Mouse (Mus musculus) lung, postnatal 0 days (tissue): ENCODE measurements around the gene Lrrfip1. TPM values are rescaled to one million over a fixed set of nuclear protein-coding genes. Genes with fewer than 3 reads are reported as not detected.

Experiments
- ATAC-seq: fragments of 200-750 bp; cut with Nextera tagmentation; 2 replicates; pipeline ENCODE4 v1.8.0; 2017; ENCODE audit warnings: moderate library complexity
- DNase-seq: peaks from one replicate; pipeline ENCODE4 v3.0.0-alpha.2; 2016; ENCODE audit warnings: low spot score
- H3K27ac ChIP-seq: fragments of 300-500 bp; sonication (generic); 2 replicates; pipeline ENCODE4 v1.5.1; 2014; ENCODE audit warnings: antibody characterized with exemption, mild to moderate bottlenecking, low read length, mixed read lengths
- H3K27me3 ChIP-seq: fragments of 300-500 bp; sonication (generic); replicated peaks from 2 replicates; pipeline ENCODE4 v1.6.1; 2014; ENCODE audit warnings: low read length, mixed read lengths; ENCODE audit not compliant: insufficient read depth
- H3K36me3 ChIP-seq: fragments of 300-500 bp; sonication (generic); 2 replicates; pipeline ENCODE4 v1.6.1; 2014; ENCODE audit warnings: low read length, mixed read lengths; ENCODE audit not compliant: insufficient read depth
- H3K4me1 ChIP-seq: fragments of 300-500 bp; sonication (generic); 2 replicates; pipeline ENCODE4 v1.6.1; 2014; ENCODE audit warnings: antibody characterized with exemption, low read depth, low read length, mixed read lengths; ENCODE audit not compliant: insufficient read depth
- H3K4me2 ChIP-seq: fragments of 300-500 bp; sonication (generic); replicated peaks from 2 replicates; pipeline ENCODE4 v1.6.1; 2014; ENCODE audit warnings: low read depth, mild to moderate bottlenecking, low read length, moderate library complexity, mixed read lengths
- H3K4me3 ChIP-seq: fragments of 300-500 bp; sonication (generic); 2 replicates; pipeline ENCODE4 v1.5.1; 2014; ENCODE audit warnings: low read depth, low read length
- H3K9ac ChIP-seq: fragments of 300-500 bp; sonication (generic); replicated peaks from 2 replicates; pipeline ENCODE4 v1.6.1; 2014; ENCODE audit warnings: low read depth, mild to moderate bottlenecking
- H3K9me3 ChIP-seq: fragments of 300-500 bp; sonication (generic); 2 replicates; pipeline ENCODE4 v1.6.1; 2016; ENCODE audit warnings: low read length, mixed read lengths
- CTCF ChIP-seq: IDR thresholded peaks from 2 replicates; pipeline ENCODE4 v1.5.1; 2016; ENCODE audit warnings: antibody characterized with exemption, mild to moderate bottlenecking
- EP300 ChIP-seq: IDR thresholded peaks from 2 replicates; pipeline ENCODE4 v1.6.1; 2016; ENCODE audit warnings: antibody characterized with exemption, mild to moderate bottlenecking, control low read depth
- WGBS: fragments of 180-500 bp; shearing (Covaris S2); extraction: QIAGEN DNeasy Blood & Tissue Kit; methylation state at CpG from one replicate; pipeline ENCODE4 v1.1.7; 2014; 5-methylcytosine and 5-hydroxymethylcytosine counted together
- polyA plus RNA-seq: library from polyadenylated mRNA; unstranded; fragments of >200 nt; fragmentation: Nextera tagmentation; extraction: Ambion mirVana; gene quantifications from 2 replicates; pipeline ENCODE4 v1.2.1, GENCODE M21; 2015

Gene Lrrfip1
- polyA plus RNA-seq, 1 experiment from 2014 or later: 83.1 TPM

DNA sequence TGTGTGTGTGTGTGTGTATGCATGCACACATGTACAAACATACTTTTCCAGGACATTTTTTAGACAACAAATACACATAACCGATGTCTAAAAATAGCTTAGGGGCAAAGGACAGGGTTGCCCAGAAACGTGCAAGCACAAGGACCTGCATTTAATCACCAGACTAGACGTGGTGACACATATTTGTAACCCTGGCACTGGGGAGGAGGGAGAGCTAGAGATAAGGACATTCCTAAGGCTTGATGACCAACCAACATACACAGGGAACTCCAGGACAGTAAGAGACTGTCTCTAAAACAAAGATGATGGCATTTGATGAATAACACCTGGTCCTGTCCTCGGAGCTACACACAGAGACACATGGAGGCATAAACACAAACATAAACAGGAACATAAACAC lies 110.8 kb downstream of the Lrrfip1 start:
- peak; percentile 58 for ATAC-seq
- Histone ChIP-seq H3K27me3 (no peaks in the 10 kb centered on the region), H3K9me3 (no peaks in the 10 kb centered on the region), H3K4me3 (no peak overlapping the region), H3K4me2 (no peak overlapping the region), H3K27ac (no peak overlapping the region), H3K36me3 (peaks cover 33% of the 10 kb centered on the region), H3K9ac (no peak overlapping the region), H3K4me1 (no peaks in the 10 kb centered on the region)
- WGBS: 12% methylated on average over 4 of the region's 4 CpGs
- TF ChIP-seq EP300: 0 out of 2 replicates have a peak, but pooled peaks have one; percentile 18
- no peak for TF ChIP-seq CTCF
- DNase-seq: peak; percentile 32

DNA sequence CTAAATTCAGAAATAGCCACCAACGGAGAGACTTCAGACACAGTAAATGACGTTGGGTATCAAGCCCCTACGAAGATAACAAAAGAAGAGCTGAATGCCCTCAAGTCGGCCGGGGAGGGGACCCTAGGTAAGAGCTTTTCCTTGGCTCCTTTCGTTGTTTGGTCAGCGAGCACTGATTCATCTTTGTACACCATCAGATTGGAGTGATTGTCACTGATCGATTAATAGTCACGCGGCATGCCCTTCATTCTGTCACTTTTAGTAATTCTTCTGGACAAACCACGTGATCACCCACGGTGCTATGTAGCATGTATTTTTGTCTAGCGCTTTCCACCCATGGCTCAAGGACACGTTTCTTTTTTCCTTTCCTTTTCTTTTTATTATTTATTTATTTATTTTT lies 113.6 kb downstream of the Lrrfip1 start:
- WGBS: 93% methylated on average over 14 of the region's 14 CpGs
- no peak overlapping the region for H3K27ac ChIP-seq
- no peak for ATAC-seq
- no peak overlapping the region for H3K4me2 ChIP-seq
- no peaks in the 10 kb centered on the region for H3K9me3 ChIP-seq
- no peak overlapping the region for H3K4me3 ChIP-seq
- no peaks in the 10 kb centered on the region for H3K27me3 ChIP-seq
- no peak for DNase-seq
- TF ChIP-seq CTCF: no peak
- no peak for TF ChIP-seq EP300
- H3K9ac ChIP-seq: no peak overlapping the region
- H3K36me3 ChIP-seq: peaks cover 26% of the 10 kb centered on the region
- H3K4me1 ChIP-seq: no peaks in the 10 kb centered on the region

DNA sequence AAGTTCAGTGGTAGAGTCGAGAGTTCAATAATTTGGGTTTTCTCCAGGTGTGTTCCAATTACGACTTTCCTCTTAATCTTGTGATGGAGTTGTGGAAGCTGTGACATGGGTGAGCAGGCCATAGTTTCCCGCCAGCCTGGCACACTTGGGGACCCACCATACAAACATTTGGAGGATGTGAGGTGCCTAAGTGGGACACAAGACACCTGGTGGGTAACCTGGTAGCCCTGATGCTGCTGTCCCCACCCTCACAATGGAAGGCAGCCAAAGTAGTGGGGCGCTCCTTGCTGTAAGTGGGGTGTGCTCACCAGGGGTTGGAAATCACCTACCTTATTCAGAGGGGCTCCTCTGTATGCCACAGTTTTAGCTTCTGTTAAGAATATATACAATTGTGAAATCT lies 114.1 kb downstream of the Lrrfip1 start:
- Histone ChIP-seq H3K27ac (no peak overlapping the region), H3K36me3 (peaks cover 28% of the 10 kb centered on the region), H3K9me3 (no peaks in the 10 kb centered on the region), H3K4me1 (no peaks in the 10 kb centered on the region), H3K4me3 (no peak overlapping the region), H3K27me3 (no peaks in the 10 kb centered on the region), H3K9ac (no peak overlapping the region), H3K4me2 (no peak overlapping the region)
- TF ChIP-seq CTCF: no peak
- TF ChIP-seq EP300: no peak
- ATAC-seq (no peak), DNase-seq (no peak)
- 95% methylated on average over 4 of the region's 4 CpGs for WGBS

DNA sequence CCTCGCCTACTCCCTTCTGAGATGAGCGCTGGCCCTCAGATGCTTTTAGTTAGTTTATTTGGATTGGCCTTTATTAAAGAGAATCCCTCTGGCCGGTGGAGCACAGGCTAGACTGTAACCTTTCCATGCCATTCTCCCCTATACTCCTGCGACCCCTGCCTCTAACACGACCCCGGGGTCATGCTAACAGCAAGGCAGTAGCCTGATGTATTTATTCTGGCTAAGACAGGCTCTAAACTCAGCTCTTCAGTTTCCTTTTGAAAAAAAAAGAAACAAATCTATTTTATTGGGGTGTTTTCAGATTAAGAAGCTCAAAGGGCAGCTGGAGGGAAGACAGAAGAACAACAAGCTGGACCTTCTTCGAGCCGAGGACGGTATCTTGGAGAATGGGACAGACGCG lies 123.6 kb downstream of the Lrrfip1 start:
- 77% methylated on average over 11 of the region's 11 CpGs for WGBS
- Histone ChIP-seq H3K9ac (no peak overlapping the region), H3K4me2 (no peak overlapping the region), H3K4me3 (no peak overlapping the region), H3K9me3 (no peaks in the 10 kb centered on the region), H3K27me3 (no peaks in the 10 kb centered on the region), H3K27ac (no peak overlapping the region), H3K4me1 (no peaks in the 10 kb centered on the region), H3K36me3 (peaks cover 48% of the 10 kb centered on the region)
- no peak for DNase-seq
- ATAC-seq: no peak
- TF ChIP-seq EP300 (no peak), CTCF (no peak)

DNA sequence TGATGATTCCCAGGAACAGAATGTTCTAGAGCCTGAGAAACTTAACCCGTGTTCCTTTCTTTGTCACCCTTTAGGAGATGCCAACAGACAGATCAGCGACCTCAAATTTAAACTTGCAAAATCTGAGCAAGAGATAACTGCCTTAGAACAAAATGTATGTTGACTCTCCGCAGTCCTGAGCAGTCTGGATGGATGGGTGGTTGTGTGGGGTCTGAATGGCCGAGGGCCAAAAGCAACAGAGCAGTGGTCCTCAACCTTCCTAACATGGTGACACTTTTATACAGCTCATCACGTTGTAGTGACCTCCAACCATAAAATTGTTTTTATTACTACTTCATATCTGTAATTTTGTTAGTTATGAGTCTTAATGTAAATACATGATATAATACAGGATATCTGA lies 124.5 kb downstream of the Lrrfip1 start:
- Histone ChIP-seq H3K4me2 (no peak overlapping the region), H3K4me3 (no peak overlapping the region), H3K27ac (no peak overlapping the region), H3K9me3 (no peaks in the 10 kb centered on the region), H3K36me3 (peaks cover 48% of the 10 kb centered on the region), H3K27me3 (no peaks in the 10 kb centered on the region), H3K9ac (no peak overlapping the region), H3K4me1 (no peaks in the 10 kb centered on the region)
- ATAC-seq (no peak), DNase-seq (no peak)
- WGBS: 87% methylated on average over 5 of the region's 5 CpGs
- no peak for TF ChIP-seq EP300
- TF ChIP-seq CTCF: no peak

DNA sequence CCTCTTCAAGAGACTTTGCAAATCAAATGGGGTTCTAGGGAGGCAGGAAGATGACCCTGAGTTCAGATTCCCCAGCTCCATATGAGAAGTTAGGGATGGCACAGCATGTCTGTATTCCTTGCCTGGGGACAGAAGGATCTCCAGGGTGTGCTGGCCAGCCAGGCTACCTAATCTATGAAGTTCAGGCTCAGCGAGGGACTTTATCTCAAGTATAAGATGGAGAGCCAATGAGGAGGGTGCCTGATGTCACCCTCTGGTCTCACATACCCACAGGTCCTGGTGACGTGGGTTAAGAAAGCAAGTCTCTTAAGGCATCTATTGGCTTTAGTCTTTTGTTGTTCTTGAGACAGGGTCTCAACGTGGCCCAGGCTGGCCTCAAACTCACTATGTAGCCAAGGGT lies 124.9 kb downstream of the Lrrfip1 start:
- DNase-seq (no peak), ATAC-seq (no peak)
- no peaks in the 10 kb centered on the region for H3K27me3 ChIP-seq
- no peak overlapping the region for H3K27ac ChIP-seq
- no peak overlapping the region for H3K9ac ChIP-seq
- H3K4me3 ChIP-seq: no peak overlapping the region
- TF ChIP-seq CTCF (no peak), EP300 (no peak)
- no peak overlapping the region for H3K4me2 ChIP-seq
- H3K36me3 ChIP-seq: peaks cover 52% of the 10 kb centered on the region
- H3K9me3 ChIP-seq: no peaks in the 10 kb centered on the region
- H3K4me1 ChIP-seq: no peaks in the 10 kb centered on the region
- 86% methylated on average over 3 of the region's 3 CpGs for WGBS

DNA sequence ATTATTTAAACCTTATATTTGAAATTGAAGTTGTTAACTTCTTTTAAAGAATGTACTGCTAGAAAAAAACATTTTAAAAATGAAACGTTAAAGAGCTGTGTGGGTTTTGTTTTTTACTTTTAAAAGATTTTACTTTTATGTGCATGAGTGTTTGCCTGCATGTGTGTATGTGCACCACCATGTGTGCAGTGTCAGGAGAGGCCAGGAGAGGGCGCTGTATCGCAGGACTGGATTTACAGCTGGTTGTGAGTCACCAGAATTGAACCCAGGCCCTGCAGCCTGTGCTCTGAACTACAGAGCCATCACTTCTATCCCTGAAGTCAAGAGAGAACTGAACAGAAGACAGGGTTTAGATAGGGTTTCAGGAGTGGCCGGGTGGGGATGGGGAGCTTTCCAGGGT lies 130.3 kb downstream of the Lrrfip1 start:
- TF ChIP-seq EP300 (no peak), CTCF (peak; percentile 28)
- DNase-seq: no peak
- Histone ChIP-seq H3K4me1 (no peaks in the 10 kb centered on the region), H3K9me3 (no peaks in the 10 kb centered on the region), H3K27me3 (no peaks in the 10 kb centered on the region), H3K27ac (no peak overlapping the region), H3K4me2 (no peak overlapping the region), H3K36me3 (peaks cover 31% of the 10 kb centered on the region), H3K9ac (no peak overlapping the region), H3K4me3 (no peak overlapping the region)
- no peak for ATAC-seq
- WGBS: 89% methylated on average over 4 of the region's 4 CpGs
